Mouse (Mus musculus) kidney, postnatal 25 days (tissue): ENCODE measurements around the gene Evi5.

Source experiments
- DNase-seq, 2 experiments: peaks; one replicate each; pipeline ENCODE4 v3.0.0; 2021; ENCODE audit warnings: mixed read lengths in 2 of 2

The Evi5 gene

GRCm38 (mm10) chr5:107738296-107738695 is 136.6 kb downstream of the Evi5 start:
- no peak for DNase-seq

GRCm38 (mm10) chr5:107736171-107736570 is 138.7 kb downstream of the Evi5 start:
- DNase-seq, result no peak

GRCm38 (mm10) chr5:107731844-107732243 is 143.1 kb downstream of the Evi5 start:
- DNase-seq, result no peak

GRCm38 (mm10) chr5:107731408-107731807 is 143.5 kb downstream of the Evi5 start:
- no peak for DNase-seq

- DNase-seq, result no peak
Measured at GRCm38 (mm10) chr5:107727007-107727402, 147.9 kb downstream of the Evi5 start.

- DNase-seq, result peak in 1 of 2 experiments; percentile 33
Measured at GRCm38 (mm10) chr5:107726281-107727006, 148.5 kb downstream of the Evi5 start.

- DNase-seq, result peak in 1 of 2 experiments; percentile 38
Measured at GRCm38 (mm10) chr5:107725435-107726261, 149.3 kb downstream of the Evi5 start, which contains the start of gene Gfi1. Gfi1 (minus strand) TSS chr5:107726036.

GRCm38 (mm10) chr5:107724661-107725434 is 150.1 kb downstream of the Evi5 start:
- DNase-seq, result peak in 1 of 2 experiments; percentile 34

GRCm38 (mm10) chr5:107723541-107724511 is 151.1 kb downstream of the Evi5 start:
- DNase-seq, result peak in 1 of 2 experiments; percentile 44

- peak; percentile 11 to 38 for DNase-seq
Measured at GRCm38 (mm10) chr5:107722661-107723532, 152.0 kb downstream of the Evi5 start.

- peak in 1 of 2 experiments; percentile 33 for DNase-seq
Measured at GRCm38 (mm10) chr5:107721638-107722011, 153.3 kb downstream of the Evi5 start.

GRCm38 (mm10) chr5:107720991-107721637 is 153.8 kb downstream of the Evi5 start:
- DNase-seq, result peak in 1 of 2 experiments; percentile 34

GRCm38 (mm10) chr5:107720511-107720910 is 154.4 kb downstream of the Evi5 start:
- DNase-seq, result no peak

- DNase-seq, result no peak
Measured at GRCm38 (mm10) chr5:107719786-107720185, 155.1 kb downstream of the Evi5 start.

- DNase-seq, result no peak
Measured at GRCm38 (mm10) chr5:107719209-107719608, 155.7 kb downstream of the Evi5 start.

GRCm38 (mm10) chr5:107717871-107718361 is 157.0 kb downstream of the Evi5 start:
- no peak for DNase-seq

GRCm38 (mm10) chr5:107711689-107712088 is 163.2 kb downstream of the Evi5 start:
- no peak for DNase-seq

GRCm38 (mm10) chr5:107708124-107708797 is 166.6 kb downstream of the Evi5 start:
- no peak for DNase-seq

- DNase-seq, result no peak
Measured at GRCm38 (mm10) chr5:107706262-107706661, 168.6 kb downstream of the Evi5 start.
